Mouse (Mus musculus): Measurements from ENCODE around the gene 4930469K13Rik.

DNA sequence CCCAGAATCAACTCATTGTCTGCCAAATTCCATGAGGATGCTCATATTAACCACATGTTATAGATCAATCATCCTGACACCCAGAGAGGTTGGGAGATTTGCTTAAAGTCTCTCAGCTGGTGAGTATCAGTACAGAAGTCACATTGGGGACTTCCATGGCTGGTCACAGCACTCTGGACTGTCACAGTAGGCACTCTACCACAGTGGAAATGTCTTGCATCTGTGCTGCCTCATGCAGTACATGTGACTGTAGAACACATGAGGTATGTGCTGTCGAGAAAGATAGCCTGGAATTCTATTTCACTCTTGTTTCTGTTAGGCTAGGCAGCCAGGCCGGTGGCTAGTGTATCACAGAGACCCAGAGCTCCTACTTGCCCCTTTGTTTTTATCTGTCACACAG, 63.6 kb downstream of the 4930469K13Rik start:
- TF ChIP-seq CTCF (IDR thresholded peaks at IDR 0.05; ENCODE audit: borderline replicate concordance, control insufficient read depth, extremely low read depth, insufficient read depth, low read length, poor library complexity) (no peak), POLR2A (IDR thresholded peaks at IDR 0.05; ENCODE audit: control insufficient read depth, extremely low read depth, insufficient read depth, low read length, poor library complexity) (no peak)
